Mouse (Mus musculus): ENCODE results near the gene Plbd1. TPM values are rescaled to one million over a fixed set of nuclear protein-coding genes. Genes with fewer than 3 reads are reported as not detected.

The Plbd1 gene
- polyA plus RNA-seq, 1 experiment from 2014 or later = 5.7 TPM

DNA sequence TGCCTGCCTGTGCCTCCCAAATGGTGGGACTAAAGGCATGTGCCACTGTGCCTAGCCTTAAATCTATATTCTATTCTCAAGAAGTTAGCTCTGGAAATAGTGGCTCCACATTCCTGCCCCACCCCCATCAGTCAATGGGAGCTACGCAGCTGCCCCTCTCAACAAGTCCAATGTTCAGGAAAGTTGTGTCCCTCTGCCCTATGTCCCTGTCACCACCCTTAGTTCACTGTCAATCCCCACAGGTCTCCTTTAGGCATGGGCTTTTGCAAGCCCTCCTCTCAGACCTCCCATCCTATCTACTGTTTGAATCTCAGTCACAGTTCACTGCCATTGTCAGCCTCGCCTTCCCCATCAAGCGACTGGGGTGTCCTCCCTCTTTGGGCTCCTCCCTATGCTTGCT, 28.6 kb downstream of the Plbd1 start:
- 0 out of 2 replicates have a peak, but pooled peaks cover 5% of the 10 kb centered on the region for H3K4me1 ChIP-seq (ENCODE audit: insufficient read depth, low read length)
- 69% methylated on average over 3 of the region's 3 CpGs for WGBS

DNA sequence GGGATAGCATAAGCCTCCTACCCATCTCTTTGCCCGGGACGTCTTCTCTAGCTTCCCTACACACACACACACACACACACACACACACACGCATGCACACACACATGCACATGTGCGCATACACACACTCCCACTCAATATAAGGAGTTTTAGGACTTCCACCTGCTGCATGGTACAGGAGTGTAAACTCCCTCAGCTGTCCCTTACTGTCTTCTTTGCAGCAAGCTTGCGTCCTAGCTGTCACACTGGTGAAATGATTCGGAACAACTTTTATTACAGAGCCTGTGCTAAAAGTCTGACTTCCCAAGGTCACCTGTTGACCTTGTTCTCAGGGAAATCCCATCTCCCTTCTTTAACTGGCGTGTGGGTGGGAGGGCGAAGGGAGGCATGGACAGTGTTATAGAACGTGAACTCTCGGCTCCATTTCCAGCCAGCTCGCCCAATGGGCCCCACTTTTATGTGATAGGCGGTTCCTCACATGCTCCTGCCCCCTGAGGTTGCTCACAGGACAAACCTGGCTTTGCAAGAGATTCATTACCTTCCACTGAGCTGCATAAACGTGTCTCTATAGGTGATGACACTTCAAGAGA, 29.7 kb downstream of the Plbd1 start:
- Histone ChIP-seq H3K9ac (replicated peaks; ENCODE audit: low read length) (no peak overlapping the region), H3K27me3 (ENCODE audit: insufficient read depth, low read length) (no peaks in the 10 kb centered on the region), H3K4me3 (ENCODE audit: low read length) (no peak overlapping the region), H3K27ac (ENCODE audit: low read length) (no peak overlapping the region), H3K9me3 (ENCODE audit: low read length) (0 out of 2 replicates have a peak, but pooled peaks cover 6% of the 10 kb centered on the region), H3K4me2 (replicated peaks; ENCODE audit: low read depth, low read length) (no peak overlapping the region), H3K4me1 (ENCODE audit: insufficient read depth, low read length) (peaks cover 9% of the 10 kb centered on the region; the same call in 1 of the 2 replicates), H3K36me3 (ENCODE audit: insufficient read depth, low read length) (no peaks in the 10 kb centered on the region)
- peak; percentile 73 for ATAC-seq (ENCODE audit: low FRiP score, low TSS enrichment)
- WGBS = 41% methylated on average over 13 of the region's 13 CpGs

More for the DNA sequence above, 28.6 kb downstream of the Plbd1 start:
- no peak overlapping the region for H3K4me2 ChIP-seq (replicated peaks; ENCODE audit: low read depth, low read length)
- no peak overlapping the region for H3K4me3 ChIP-seq (ENCODE audit: low read length)
- H3K27me3 ChIP-seq (ENCODE audit: insufficient read depth, low read length) = no peaks in the 10 kb centered on the region
- H3K9me3 ChIP-seq (ENCODE audit: low read length) = 0 out of 2 replicates have a peak, but pooled peaks cover 6% of the 10 kb centered on the region
- no peak overlapping the region for H3K27ac ChIP-seq (ENCODE audit: low read length)
- H3K9ac ChIP-seq (replicated peaks; ENCODE audit: low read length) = no peak overlapping the region
- H3K36me3 ChIP-seq (ENCODE audit: insufficient read depth, low read length) = no peaks in the 10 kb centered on the region
- peak; percentile 40; the same call in 1 of the 2 replicates for ATAC-seq (ENCODE audit: low FRiP score, low TSS enrichment)

DNA sequence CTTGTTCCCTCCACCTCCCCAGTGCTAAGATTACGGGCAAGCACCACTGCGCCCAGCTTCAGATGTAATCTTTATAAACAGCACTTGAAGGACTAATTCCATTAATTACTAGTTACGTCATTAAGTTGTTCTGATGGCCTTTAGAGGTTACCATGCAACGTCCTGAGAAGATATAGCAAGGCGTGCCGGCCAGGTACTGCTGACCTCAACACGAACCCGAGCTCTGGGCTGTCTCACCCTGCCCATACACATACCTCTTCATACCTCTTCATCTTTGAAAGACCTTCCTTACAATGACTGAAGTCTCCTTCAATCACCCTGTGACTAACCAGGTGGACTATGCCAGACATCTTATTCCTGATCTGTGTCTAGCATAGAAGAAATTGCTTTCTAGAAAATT, 30.2 kb downstream of the Plbd1 start:
- 71% methylated on average over 8 of the region's 8 CpGs for WGBS
- H3K27me3 ChIP-seq (ENCODE audit: insufficient read depth, low read length) = no peaks in the 10 kb centered on the region
- ATAC-seq (ENCODE audit: low FRiP score, low TSS enrichment) = no peak

DNA sequence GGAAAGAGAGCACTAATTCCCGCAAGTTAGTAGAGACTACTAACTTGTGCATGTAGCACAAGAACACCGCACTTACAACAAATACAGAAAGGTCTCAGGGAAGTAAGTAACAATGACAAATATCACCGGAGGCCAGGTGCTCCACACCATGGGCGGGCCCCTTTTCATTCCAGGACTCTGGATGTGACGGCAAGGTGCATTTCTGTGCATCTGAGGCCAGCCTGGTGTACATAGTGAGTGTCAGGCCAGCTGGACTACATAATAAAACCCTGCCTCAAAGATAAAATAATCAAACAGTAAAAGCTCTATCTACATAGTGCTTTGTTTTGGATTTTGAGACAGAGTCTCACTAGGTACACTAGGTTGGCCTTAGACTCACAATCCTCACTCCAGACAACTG, 32.1 kb downstream of the Plbd1 start:
- Histone ChIP-seq H3K36me3 (ENCODE audit: insufficient read depth, low read length) (no peaks in the 10 kb centered on the region), H3K4me3 (ENCODE audit: low read length) (no peak overlapping the region), H3K4me1 (ENCODE audit: insufficient read depth, low read length) (peaks cover 11% of the 10 kb centered on the region; the same call in 1 of the 2 replicates), H3K9me3 (ENCODE audit: low read length) (no peaks in the 10 kb centered on the region), H3K27ac (ENCODE audit: low read length) (no peak overlapping the region), H3K4me2 (replicated peaks; ENCODE audit: low read depth, low read length) (no peak overlapping the region), H3K27me3 (ENCODE audit: insufficient read depth, low read length) (no peaks in the 10 kb centered on the region), H3K9ac (replicated peaks; ENCODE audit: low read length) (no peak overlapping the region)
- WGBS = 90% methylated on average over 5 of the region's 5 CpGs
- ATAC-seq (ENCODE audit: low FRiP score, low TSS enrichment) = no peak

More for the DNA sequence above, 30.2 kb downstream of the Plbd1 start:
- no peak overlapping the region for H3K9ac ChIP-seq (replicated peaks; ENCODE audit: low read length)
- H3K4me2 ChIP-seq (replicated peaks; ENCODE audit: low read depth, low read length) = no peak overlapping the region
- H3K4me3 ChIP-seq (ENCODE audit: low read length) = no peak overlapping the region
- H3K36me3 ChIP-seq (ENCODE audit: insufficient read depth, low read length) = no peaks in the 10 kb centered on the region
- H3K9me3 ChIP-seq (ENCODE audit: low read length) = 0 out of 2 replicates have a peak, but pooled peaks cover 6% of the 10 kb centered on the region
- no peak overlapping the region for H3K27ac ChIP-seq (ENCODE audit: low read length)
- H3K4me1 ChIP-seq (ENCODE audit: insufficient read depth, low read length) = peaks cover 11% of the 10 kb centered on the region; the same call in 1 of the 2 replicates

DNA sequence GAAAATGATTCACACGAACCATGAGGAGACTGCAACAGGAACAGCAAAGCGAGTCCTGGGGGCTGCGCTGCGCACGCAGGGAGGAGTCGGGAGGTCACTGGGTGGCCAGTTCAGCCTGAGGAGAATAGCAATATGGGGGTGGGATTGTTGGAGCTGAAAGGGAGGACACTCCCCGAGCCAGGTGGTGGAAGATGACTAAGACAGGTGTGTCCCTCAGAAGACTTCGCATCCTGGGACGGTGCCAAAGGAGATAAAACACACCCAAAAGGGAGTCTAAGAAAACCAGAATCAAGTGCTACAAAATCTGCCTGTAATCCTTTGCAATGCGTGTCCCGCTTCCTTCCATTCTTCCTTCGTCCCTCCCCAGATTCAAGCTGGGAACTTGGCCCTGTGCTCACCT, 36.3 kb downstream of the Plbd1 start:
- H3K4me3 ChIP-seq (ENCODE audit: low read length) = no peak overlapping the region
- peaks cover 5% of the 10 kb centered on the region; the same call in 1 of the 2 replicates for H3K4me1 ChIP-seq (ENCODE audit: insufficient read depth, low read length)
- no peak for ATAC-seq (ENCODE audit: low FRiP score, low TSS enrichment)
- no peak overlapping the region for H3K9ac ChIP-seq (replicated peaks; ENCODE audit: low read length)
- H3K27me3 ChIP-seq (ENCODE audit: insufficient read depth, low read length) = no peaks in the 10 kb centered on the region
- H3K36me3 ChIP-seq (ENCODE audit: insufficient read depth, low read length) = no peaks in the 10 kb centered on the region
- WGBS = 88% methylated on average over 12 of the region's 12 CpGs
- no peaks in the 10 kb centered on the region for H3K9me3 ChIP-seq (ENCODE audit: low read length)
- H3K27ac ChIP-seq (ENCODE audit: low read length) = no peak overlapping the region
- H3K4me2 ChIP-seq (replicated peaks; ENCODE audit: low read depth, low read length) = no peak overlapping the region

DNA sequence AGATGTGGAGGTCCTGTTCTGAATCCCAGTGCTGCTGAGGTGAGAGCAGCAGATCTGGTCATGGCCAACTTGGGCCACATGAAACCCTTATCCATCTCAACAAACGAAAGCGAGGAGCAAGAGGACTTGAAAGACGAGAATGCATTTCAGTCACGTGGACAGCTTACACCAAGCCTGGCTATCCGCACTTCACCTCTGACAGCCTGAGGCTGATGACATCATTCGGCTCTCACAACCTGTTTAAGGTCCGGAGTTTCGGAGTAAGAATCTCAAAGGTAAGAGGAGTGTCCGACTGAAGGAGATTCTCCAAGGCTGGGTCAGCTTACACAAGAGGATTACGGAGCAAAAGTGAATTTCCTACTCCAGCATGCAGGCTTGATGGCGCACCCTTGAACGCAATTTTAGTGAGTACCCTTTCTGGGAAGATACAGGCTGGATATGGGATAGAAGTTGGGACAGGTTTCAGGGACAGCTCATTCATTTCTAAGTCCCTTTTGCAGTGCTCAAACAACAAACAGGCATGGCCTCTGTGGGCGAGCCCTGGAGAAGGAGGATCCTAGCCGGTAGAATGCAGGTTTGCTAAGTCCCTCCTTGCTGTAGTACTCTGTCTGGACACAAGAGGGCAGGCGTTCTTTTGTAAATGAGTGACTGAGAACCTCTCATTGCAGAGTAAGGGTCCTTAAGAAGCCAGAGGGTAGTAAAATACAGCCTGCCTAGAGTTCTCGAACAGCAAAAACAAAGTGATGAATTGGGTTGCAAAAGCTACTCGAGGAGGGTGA, 41.2 kb downstream of the Plbd1 start:
- Histone ChIP-seq H3K4me1 (ENCODE audit: insufficient read depth, low read length) (no peaks in the 10 kb centered on the region), H3K9me3 (ENCODE audit: low read length) (no peaks in the 10 kb centered on the region), H3K9ac (replicated peaks; ENCODE audit: low read length) (no peak overlapping the region), H3K27me3 (ENCODE audit: insufficient read depth, low read length) (no peaks in the 10 kb centered on the region), H3K4me2 (replicated peaks; ENCODE audit: low read depth, low read length) (peak overlapping the region; percentile 24; the same call in 1 of the 2 replicates), H3K27ac (ENCODE audit: low read length) (no peak overlapping the region), H3K36me3 (ENCODE audit: insufficient read depth, low read length) (no peaks in the 10 kb centered on the region), H3K4me3 (ENCODE audit: low read length) (no peak overlapping the region)
- ATAC-seq (ENCODE audit: low FRiP score, low TSS enrichment) = peak; percentile 73
- WGBS = 51% methylated on average over 17 of the region's 17 CpGs

DNA sequence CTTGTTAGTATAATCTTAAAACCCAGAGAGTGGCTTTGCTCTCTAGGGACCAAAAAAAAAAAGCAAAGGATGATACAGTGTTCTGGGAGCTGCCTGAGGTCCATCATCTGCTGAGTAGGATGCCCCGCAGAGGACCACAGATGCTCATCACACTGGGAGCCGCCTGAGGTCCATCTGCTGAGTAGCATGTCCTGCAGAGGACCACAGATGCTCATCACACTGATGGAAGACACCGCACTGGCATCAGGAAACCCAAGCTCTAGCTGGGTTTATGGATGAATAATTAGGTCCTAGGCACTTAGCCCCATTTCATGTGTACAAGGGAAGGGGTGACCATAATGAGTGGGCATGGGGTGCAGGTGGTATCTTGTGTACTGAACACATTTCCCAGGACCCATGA, 47.6 kb downstream of the Plbd1 start:
- WGBS = 94% methylated on average over 3 of the region's 3 CpGs
- Histone ChIP-seq H3K4me3 (ENCODE audit: low read length) (no peak overlapping the region), H3K27ac (ENCODE audit: low read length) (no peak overlapping the region), H3K9me3 (ENCODE audit: low read length) (peaks cover 11% of the 10 kb centered on the region; the same call in 1 of the 2 replicates), H3K9ac (replicated peaks; ENCODE audit: low read length) (no peak overlapping the region), H3K36me3 (ENCODE audit: insufficient read depth, low read length) (peaks cover 28% of the 10 kb centered on the region), H3K27me3 (ENCODE audit: insufficient read depth, low read length) (no peaks in the 10 kb centered on the region), H3K4me1 (ENCODE audit: insufficient read depth, low read length) (no peaks in the 10 kb centered on the region), H3K4me2 (replicated peaks; ENCODE audit: low read depth, low read length) (no peak overlapping the region)
- ATAC-seq (ENCODE audit: low FRiP score, low TSS enrichment) = no peak

DNA sequence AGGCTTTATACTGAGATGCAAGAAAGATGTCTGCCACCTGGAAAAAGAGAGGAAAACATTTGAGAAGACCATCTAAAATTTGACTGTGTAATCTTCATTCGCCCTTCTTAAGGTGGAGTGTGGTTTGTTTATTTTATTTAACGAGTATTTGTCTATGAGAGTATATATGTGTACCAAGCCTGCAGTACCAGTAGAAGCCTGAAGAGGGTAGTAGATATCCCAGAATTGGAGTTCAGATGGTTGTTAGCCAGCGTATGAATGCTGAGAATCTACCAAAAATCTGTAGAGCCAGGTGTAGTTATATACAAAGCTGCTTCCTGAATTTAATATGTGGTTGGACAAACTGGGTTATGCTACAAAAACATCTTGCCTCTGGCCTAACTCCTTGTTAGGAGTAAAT, 49.4 kb downstream of the Plbd1 start:
- Histone ChIP-seq H3K4me3 (ENCODE audit: low read length) (no peak overlapping the region), H3K4me1 (ENCODE audit: insufficient read depth, low read length) (no peaks in the 10 kb centered on the region), H3K4me2 (replicated peaks; ENCODE audit: low read depth, low read length) (no peak overlapping the region), H3K27ac (ENCODE audit: low read length) (no peak overlapping the region), H3K36me3 (ENCODE audit: insufficient read depth, low read length) (peaks cover 44% of the 10 kb centered on the region), H3K27me3 (ENCODE audit: insufficient read depth, low read length) (no peaks in the 10 kb centered on the region), H3K9me3 (ENCODE audit: low read length) (peaks cover 11% of the 10 kb centered on the region; the same call in 1 of the 2 replicates), H3K9ac (replicated peaks; ENCODE audit: low read length) (no peak overlapping the region)
- WGBS = 97% methylated on average over 3 of the region's 3 CpGs
- ATAC-seq (ENCODE audit: low FRiP score, low TSS enrichment) = no peak

DNA sequence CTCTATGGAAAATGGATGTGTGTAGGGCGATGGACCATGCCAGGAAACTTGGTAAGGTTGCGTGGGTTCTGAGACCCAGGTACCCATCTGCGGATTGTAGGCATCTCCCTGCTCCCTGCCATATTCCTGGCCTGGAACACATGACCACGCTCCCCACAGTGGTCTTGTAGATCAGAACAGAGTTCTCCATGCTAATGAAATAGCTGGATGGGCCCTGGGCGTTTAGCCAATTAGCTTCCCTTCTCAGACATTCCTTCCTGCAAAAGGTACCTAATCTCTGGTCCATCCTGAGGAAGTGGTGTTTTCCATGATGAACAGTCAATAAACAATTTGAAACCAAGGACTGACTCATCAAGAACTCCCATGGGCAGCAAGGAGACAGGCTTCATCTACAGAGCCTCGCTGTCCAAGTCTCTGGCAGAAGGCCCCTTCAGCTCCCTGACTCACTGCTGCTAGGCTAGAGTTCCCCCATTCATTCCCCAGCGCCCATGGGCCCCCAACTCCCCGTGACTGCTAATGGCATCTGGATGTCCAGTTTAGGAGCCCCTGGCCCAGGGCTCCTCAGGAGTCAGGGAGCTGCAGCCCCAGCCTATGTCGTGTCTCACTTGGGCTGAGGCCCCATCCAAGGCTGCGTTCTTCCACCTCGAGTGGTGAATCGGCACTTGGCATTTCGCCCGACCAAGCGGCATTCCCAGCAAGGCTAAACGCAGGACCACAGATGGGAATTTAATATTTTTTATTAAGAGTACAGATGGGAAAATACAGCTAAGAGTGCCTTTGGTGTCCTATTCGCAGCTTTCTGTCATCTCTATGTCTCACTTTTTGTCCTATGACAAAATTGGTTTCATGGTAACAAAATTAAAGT, 50.1 kb downstream of the Plbd1 start:
- Histone ChIP-seq H3K9ac (replicated peaks; ENCODE audit: low read length) (no peak overlapping the region), H3K27ac (ENCODE audit: low read length) (no peak overlapping the region), H3K4me2 (replicated peaks; ENCODE audit: low read depth, low read length) (no peak overlapping the region), H3K36me3 (ENCODE audit: insufficient read depth, low read length) (peaks cover 50% of the 10 kb centered on the region), H3K9me3 (ENCODE audit: low read length) (peaks cover 11% of the 10 kb centered on the region; the same call in 1 of the 2 replicates), H3K4me1 (ENCODE audit: insufficient read depth, low read length) (no peaks in the 10 kb centered on the region), H3K4me3 (ENCODE audit: low read length) (no peak overlapping the region), H3K27me3 (ENCODE audit: insufficient read depth, low read length) (no peaks in the 10 kb centered on the region)
- WGBS = 93% methylated on average over 17 of the region's 17 CpGs
- 0 out of 2 replicates have a peak, but pooled peaks have one; percentile 19 for ATAC-seq (ENCODE audit: low FRiP score, low TSS enrichment)
